Mouse (Mus musculus): ENCODE measurements at regions not wholly inside any gene's neighbourhood (a gene's known extent, or its start where the extent isn't known, plus 50 kb on each side); places are given as distances from the start of the nearest gene placed in this dataset.

- no peak for TF ChIP-seq CTCF (IDR thresholded peaks at IDR 0.05; ENCODE audit: insufficient read depth, low read depth, low read length)
- TF ChIP-seq POLR2A (IDR thresholded peaks at IDR 0.05; ENCODE audit: insufficient read depth, low read depth, low read length), result no peak
Observed at GRCm38 (mm10) chr10:125795323-125795722, 170.6 kb upstream of the Lrig3 start.

All from olfactory bulb, adult 2 months (tissue).